18 mouse cellular contexts compared by ENCODE assay signal in genomic region chr1:172711962-172712361, GRCm38 (mm10). TPM values are rescaled to one million over a fixed set of nuclear protein-coding genes. Genes with fewer than 3 reads are reported as not detected.
DNase-seq lines count a peak whose midpoint lies in the region; ATAC-seq and TF ChIP-seq lines count a peak whose summit lies in the region.
"Had no signal": no experiment of that assay in that cellular context is flagged by ENCODE, and none has a peak within 500 bp of the region (broad histone marks: within the 10 kb centered on the region; RNA-seq: fewer than 3 reads in every experiment).

No protein-coding gene starts in this region.

- no peak for DNase-seq in heart, adult 18-20 months
- DNase-seq in limb, embryonic 10.5 days (ENCODE audit: low spot score), result no peak
- peak; percentile 35 for DNase-seq in lung, postnatal 10 days
- DNase-seq in forebrain, postnatal 0 days, result no peak
- DNase-seq in embryo, embryonic 9.5 days (ENCODE audit: extremely low spot score), result no peak
- DNase-seq: cerebellum, adult 9-10 months; gastrocnemius, postnatal 36 days had no signal

- no peak overlapping the region for H3K4me3 ChIP-seq in heart, embryonic 13.5 days
- no peak overlapping the region for H3K4me3 ChIP-seq in limb, embryonic 12.5 days (replicated peaks)
- no peak overlapping the region for H3K4me3 ChIP-seq in limb, embryonic 10.5 days
- no peak overlapping the region for H3K4me3 ChIP-seq in embryonic facial prominence, embryonic 13.5 days
- no peak overlapping the region for H3K4me3 ChIP-seq in forebrain, postnatal 0 days (ENCODE audit: low read depth, low read length)
- H3K4me3 ChIP-seq: midbrain, embryonic 13.5 days; neural tube, embryonic 12.5 days had no signal

- no peak overlapping the region for H3K9ac ChIP-seq in heart, embryonic 13.5 days
- H3K9ac ChIP-seq in limb, embryonic 12.5 days (replicated peaks), result no peak overlapping the region
- no peak overlapping the region for H3K9ac ChIP-seq in embryonic facial prominence, embryonic 13.5 days
- H3K9ac ChIP-seq in forebrain, postnatal 0 days, result no peak overlapping the region
- H3K9ac ChIP-seq: lung, embryonic 14.5 days; midbrain, embryonic 13.5 days; neural tube, embryonic 12.5 days had no signal

- peak overlapping the region; percentile 70 for H3K27ac ChIP-seq in heart, embryonic 13.5 days (replicated peaks)
- H3K27ac ChIP-seq in limb, embryonic 12.5 days, result peak overlapping the region; percentile 26; the same call in 1 of the 2 replicates
- no peak overlapping the region for H3K27ac ChIP-seq in limb, embryonic 10.5 days
- peak overlapping the region; percentile 72 for H3K27ac ChIP-seq in embryonic facial prominence, embryonic 13.5 days
- H3K27ac ChIP-seq in forebrain, postnatal 0 days (ENCODE audit: low read depth, low read length), result no peak overlapping the region
- H3K27ac ChIP-seq: midbrain, embryonic 13.5 days; neural tube, embryonic 12.5 days had no signal

- peaks cover 6% of the 10 kb centered on the region; the same call in 1 of the 2 replicates for H3K4me1 ChIP-seq in heart, embryonic 13.5 days
- peaks cover 6% of the 10 kb centered on the region; the same call in 1 of the 2 replicates for H3K4me1 ChIP-seq in limb, embryonic 12.5 days (replicated peaks)
- peaks cover 7% of the 10 kb centered on the region; the same call in 1 of the 2 replicates for H3K4me1 ChIP-seq in limb, embryonic 10.5 days
- peaks cover 17% of the 10 kb centered on the region for H3K4me1 ChIP-seq in embryonic facial prominence, embryonic 13.5 days
- no peaks in the 10 kb centered on the region for H3K4me1 ChIP-seq in forebrain, postnatal 0 days (ENCODE audit: insufficient read depth)
- H3K4me1 ChIP-seq: midbrain, embryonic 13.5 days; neural tube, embryonic 12.5 days had no signal

- no peak overlapping the region for H3K4me2 ChIP-seq in heart, embryonic 13.5 days
- no peak overlapping the region for H3K4me2 ChIP-seq in limb, embryonic 12.5 days
- H3K4me2 ChIP-seq in embryonic facial prominence, embryonic 13.5 days, result no peak overlapping the region
- no peak overlapping the region for H3K4me2 ChIP-seq in forebrain, postnatal 0 days (ENCODE audit: low read depth)
- H3K4me2 ChIP-seq: lung, embryonic 14.5 days; midbrain, embryonic 13.5 days; neural tube, embryonic 12.5 days had no signal

- 0 out of 2 replicates have a peak, but pooled peaks cover 9% of the 10 kb centered on the region for H3K27me3 ChIP-seq in heart, embryonic 13.5 days (replicated peaks)
- no peaks in the 10 kb centered on the region for H3K27me3 ChIP-seq in limb, embryonic 12.5 days
- H3K27me3 ChIP-seq in limb, embryonic 10.5 days (ENCODE audit: low read depth, poor library complexity, severe bottlenecking), result no peaks in the 10 kb centered on the region
- H3K27me3 ChIP-seq in embryonic facial prominence, embryonic 13.5 days, result no peaks in the 10 kb centered on the region
- no peaks in the 10 kb centered on the region for H3K27me3 ChIP-seq in forebrain, postnatal 0 days (ENCODE audit: insufficient read depth, low read length)
- H3K27me3 ChIP-seq: midbrain, embryonic 13.5 days; neural tube, embryonic 12.5 days had no signal

- no peak for ATAC-seq in heart, embryonic 13.5 days (ENCODE audit: extremely low read depth, insufficient number of reproducible peaks, low FRiP score, low TSS enrichment)
- ATAC-seq in limb, embryonic 12.5 days (ENCODE audit: insufficient number of reproducible peaks, insufficient read depth, low FRiP score, low TSS enrichment, low read depth), result no peak
- ATAC-seq in embryonic facial prominence, embryonic 13.5 days (ENCODE audit: insufficient number of reproducible peaks, insufficient read depth, low FRiP score, low TSS enrichment, low read depth), result no peak
- no peak for ATAC-seq in forebrain, postnatal 0 days
- ATAC-seq: forebrain, embryonic 16.5 days; midbrain, embryonic 13.5 days had no signal

- H3K9me3 ChIP-seq in heart, embryonic 13.5 days, result no peaks in the 10 kb centered on the region
- H3K9me3 ChIP-seq in limb, embryonic 12.5 days, result no peaks in the 10 kb centered on the region
- no peaks in the 10 kb centered on the region for H3K9me3 ChIP-seq in limb, embryonic 10.5 days (replicated peaks)
- H3K9me3 ChIP-seq in embryonic facial prominence, embryonic 13.5 days, result no peaks in the 10 kb centered on the region
- no peaks in the 10 kb centered on the region for H3K9me3 ChIP-seq in forebrain, postnatal 0 days (ENCODE audit: low read length)
- H3K9me3 ChIP-seq: midbrain, embryonic 13.5 days; neural tube, embryonic 12.5 days had no signal

- H3K36me3 ChIP-seq in heart, embryonic 13.5 days, result no peaks in the 10 kb centered on the region
- no peaks in the 10 kb centered on the region for H3K36me3 ChIP-seq in limb, embryonic 12.5 days
- H3K36me3 ChIP-seq in limb, embryonic 10.5 days, result no peaks in the 10 kb centered on the region
- H3K36me3 ChIP-seq in embryonic facial prominence, embryonic 13.5 days, result no peaks in the 10 kb centered on the region
- no peaks in the 10 kb centered on the region for H3K36me3 ChIP-seq in forebrain, postnatal 0 days (ENCODE audit: insufficient read depth)
- H3K36me3 ChIP-seq: midbrain, embryonic 13.5 days; neural tube, embryonic 12.5 days had no signal

- no peak for TF ChIP-seq CTCF in forebrain, postnatal 0 days (IDR thresholded peaks at IDR 0.05; ENCODE audit: low read depth)

- 56% methylated on average over 4 of the region's 4 CpGs for WGBS in heart, embryonic 13.5 days
- 69% methylated on average over 4 of the region's 4 CpGs for WGBS in limb, embryonic 12.5 days
- WGBS in limb, embryonic 10.5 days, result 70% methylated on average over 4 of the region's 4 CpGs
- WGBS in embryonic facial prominence, embryonic 13.5 days, result 64% methylated on average over 4 of the region's 4 CpGs
- WGBS in forebrain, postnatal 0 days, result 66% methylated on average over 4 of the region's 4 CpGs

RNA-seq across cellular contexts. Expression of gene Crp, which starts 14.1 kb away (rescaled TPM):
- 0.21 and 0.92 TPM in 2 replicates for polyA plus RNA-seq in heart, embryonic 13.5 days (2015; fragmentation: Nextera tagmentation; extraction: Ambion mirVana)
- total RNA-seq in heart, adult 18-20 months (2021), result under 1 TPM in 1 of 2 experiments, not detected in 1; 0.33 TPM
- polyA plus RNA-seq in limb, embryonic 12.5 days (2016; fragmentation: Nextera tagmentation; extraction: Ambion mirVana), result not detected in 2 replicates
- not detected in 2 replicates for polyA plus RNA-seq in limb, embryonic 10.5 days (2016; fragmentation: Nextera tagmentation; extraction: Ambion mirVana)
- 1.1 TPM in 1 of 2 replicates, not detected in the other for polyA plus RNA-seq in embryonic facial prominence, embryonic 13.5 days (2015; fragmentation: Nextera tagmentation; extraction: Ambion mirVana)
- 0.19 TPM in 1 of 2 replicates, not detected in the other for total RNA-seq in forebrain, postnatal 0 days (2014; rRNA removed)
- polyA plus RNA-seq in forebrain, postnatal 0 days (2015; fragmentation: Nextera tagmentation; extraction: Ambion mirVana), result not detected in 2 replicates
- total RNA-seq: adrenal gland, adult 18-20 months; left cerebral cortex, postnatal 36 days had no signal
- polyA plus RNA-seq: embryonic facial prominence, embryonic 11.5 days; forebrain, embryonic 16.5 days; lung, embryonic 14.5 days; midbrain, embryonic 13.5 days; small intestine, adult 2 months had no signal

Comparison
In these comparisons a context has a peak if more than half of its experiments do, and no peak if none do; other contexts are left out.
1. H3K27ac ChIP-seq: peak in heart, embryonic 13.5 days (single experiment), limb, embryonic 12.5 days (single experiment) and embryonic facial prominence, embryonic 13.5 days (single experiment); none in limb, embryonic 10.5 days (single experiment) and forebrain, postnatal 0 days (single experiment).